Mouse (Mus musculus): ENCODE data around the gene Gm6525.

Gene Gm6525

GRCm38 (mm10) chr3:84172406-84172805 lies 1.5 kb upstream of the Gm6525 start:
- DNase-seq, result no peak

- DNase-seq, result peak; percentile 80 to 90
Measured at GRCm38 (mm10) chr3:84175337-84176315, 1.7 kb downstream of the Gm6525 start.

- DNase-seq, result no peak
Measured at GRCm38 (mm10) chr3:84177834-84178233, 3.9 kb downstream of the Gm6525 start.

- no peak for DNase-seq
Measured at GRCm38 (mm10) chr3:84180304-84180703, 6.4 kb downstream of the Gm6525 start.

GRCm38 (mm10) chr3:84181102-84181501 lies 7.2 kb downstream of the Gm6525 start:
- DNase-seq, result peak in 1 of 2 experiments; percentile 16

- DNase-seq, result no peak
Measured at GRCm38 (mm10) chr3:84181717-84182116, 7.8 kb downstream of the Gm6525 start.

GRCm38 (mm10) chr3:84189629-84190173 lies 15.8 kb downstream of the Gm6525 start:
- peak; percentile 37 to 49 for DNase-seq

GRCm38 (mm10) chr3:84190513-84191061 lies 16.7 kb downstream of the Gm6525 start:
- peak in 1 of 2 experiments; percentile 30 for DNase-seq

GRCm38 (mm10) chr3:84191141-84191881 lies 17.4 kb downstream of the Gm6525 start:
- peak; percentile 13 to 21 for DNase-seq

GRCm38 (mm10) chr3:84193881-84194280 lies 20.0 kb downstream of the Gm6525 start:
- DNase-seq, result no peak

- no peak for DNase-seq
Measured at GRCm38 (mm10) chr3:84198229-84198628, 24.3 kb downstream of the Gm6525 start.

- no peak for DNase-seq
Measured at GRCm38 (mm10) chr3:84199516-84199915, 25.6 kb downstream of the Gm6525 start.

GRCm38 (mm10) chr3:84200559-84201420 lies 26.9 kb downstream of the Gm6525 start:
- no peak for DNase-seq

GRCm38 (mm10) chr3:84204640-84205039 lies 30.7 kb downstream of the Gm6525 start:
- no peak for DNase-seq

- DNase-seq, result no peak
Measured at GRCm38 (mm10) chr3:84205650-84206049, 31.7 kb downstream of the Gm6525 start.

- no peak for DNase-seq
Measured at GRCm38 (mm10) chr3:84206106-84206505, 32.2 kb downstream of the Gm6525 start.

- DNase-seq, result no peak
Measured at GRCm38 (mm10) chr3:84207366-84207765, 33.5 kb downstream of the Gm6525 start.

GRCm38 (mm10) chr3:84208475-84208874 lies 34.6 kb downstream of the Gm6525 start:
- no peak for DNase-seq

GRCm38 (mm10) chr3:84208917-84209513 lies 35.1 kb downstream of the Gm6525 start:
- DNase-seq, result no peak

GRCm38 (mm10) chr3:84211340-84211875 lies 37.5 kb downstream of the Gm6525 start:
- no peak for DNase-seq

GRCm38 (mm10) chr3:84214501-84214900 lies 40.6 kb downstream of the Gm6525 start:
- peak; percentile 94 to 96 for DNase-seq

Data from kidney, postnatal 36 days (tissue).